Mouse (Mus musculus) liver, embryonic 14.5 days (tissue): ENCODE measurements around the gene Hk3.

Experiments
- CTCF ChIP-seq: IDR thresholded peaks from 2 replicates; pipeline ENCODE4 v1.5.1; 2016; ENCODE audit warnings: antibody characterized with exemption, low read depth, control low read depth
- EP300 ChIP-seq: IDR thresholded peaks from 2 replicates; pipeline ENCODE4 v1.6.1; 2016; ENCODE audit warnings: antibody characterized with exemption, low read depth

- TF ChIP-seq CTCF = no peak
- TF ChIP-seq EP300 = no peak
Observed at GRCm38 (mm10) chr13:55020051-55020450, 1.1 kb downstream of the Hk3 start.
